Mouse (Mus musculus): Measurements from ENCODE around the gene Aqp2. TPM values are rescaled to one million over a fixed set of nuclear protein-coding genes. Genes with fewer than 3 reads are reported as not detected.

Gene Aqp2
- polyA plus RNA-seq, 1 experiment from 2014 or later = not detected

GRCm38 (mm10) chr15:99596056-99596687 lies 17.3 kb downstream of the Aqp2 start:
- H3K9ac ChIP-seq (ENCODE audit: low read depth, low read length) = peak overlapping the region; percentile 43; the same call in 1 of the 2 replicates
- 0% methylated on average over 7 of the region's 7 CpGs for WGBS

GRCm38 (mm10) chr15:99596841-99597240 lies 18.0 kb downstream of the Aqp2 start:
- peaks cover 10% of the 10 kb centered on the region for H3K4me1 ChIP-seq (ENCODE audit: control insufficient read depth, insufficient read depth, low read length)
- H3K36me3 ChIP-seq (ENCODE audit: control insufficient read depth, insufficient read depth, low read length) = no peaks in the 10 kb centered on the region
- no peak overlapping the region for H3K27ac ChIP-seq (ENCODE audit: low read length)
- H3K4me3 ChIP-seq (ENCODE audit: low read depth, low read length) = no peak overlapping the region
- H3K27me3 ChIP-seq (ENCODE audit: control insufficient read depth, insufficient read depth, low read depth, low read length) = peaks cover 29% of the 10 kb centered on the region
- no peak overlapping the region for H3K9ac ChIP-seq (ENCODE audit: low read depth, low read length)
- no peaks in the 10 kb centered on the region for H3K9me3 ChIP-seq (replicated peaks; ENCODE audit: control insufficient read depth, low read length, poor library complexity, severe bottlenecking)
- H3K4me2 ChIP-seq (ENCODE audit: low read length) = no peak overlapping the region
- ATAC-seq = no peak; the same call in 1 of the 2 replicates
- WGBS = 63% methylated on average over 7 of the region's 7 CpGs

More at GRCm38 (mm10) chr15:99596056-99596687, 17.3 kb downstream of the Aqp2 start:
- ATAC-seq = peak; percentile 81
- H3K27me3 ChIP-seq (ENCODE audit: control insufficient read depth, insufficient read depth, low read depth, low read length) = peaks cover 35% of the 10 kb centered on the region
- H3K4me3 ChIP-seq (ENCODE audit: low read depth, low read length) = no peak overlapping the region
- H3K9me3 ChIP-seq (replicated peaks; ENCODE audit: control insufficient read depth, low read length, poor library complexity, severe bottlenecking) = no peaks in the 10 kb centered on the region
- peaks cover 10% of the 10 kb centered on the region for H3K4me1 ChIP-seq (ENCODE audit: control insufficient read depth, insufficient read depth, low read length)
- no peak overlapping the region for H3K4me2 ChIP-seq (ENCODE audit: low read length)
- H3K27ac ChIP-seq (ENCODE audit: low read length) = peak overlapping the region; percentile 58; the same call in 1 of the 2 replicates
- H3K36me3 ChIP-seq (ENCODE audit: control insufficient read depth, insufficient read depth, low read length) = no peaks in the 10 kb centered on the region

GRCm38 (mm10) chr15:99597596-99597995 lies 18.7 kb downstream of the Aqp2 start:
- no peaks in the 10 kb centered on the region for H3K36me3 ChIP-seq (ENCODE audit: control insufficient read depth, insufficient read depth, low read length)
- H3K27me3 ChIP-seq (ENCODE audit: control insufficient read depth, insufficient read depth, low read depth, low read length) = peaks cover 21% of the 10 kb centered on the region
- peaks cover 13% of the 10 kb centered on the region for H3K4me1 ChIP-seq (ENCODE audit: control insufficient read depth, insufficient read depth, low read length)
- H3K27ac ChIP-seq (ENCODE audit: low read length) = no peak overlapping the region
- no peak for ATAC-seq
- H3K4me3 ChIP-seq (ENCODE audit: low read depth, low read length) = no peak overlapping the region
- H3K9ac ChIP-seq (ENCODE audit: low read depth, low read length) = no peak overlapping the region
- no peak overlapping the region for H3K4me2 ChIP-seq (ENCODE audit: low read length)
- WGBS = 63% methylated on average over 8 of the region's 8 CpGs
- no peaks in the 10 kb centered on the region for H3K9me3 ChIP-seq (replicated peaks; ENCODE audit: control insufficient read depth, low read length, poor library complexity, severe bottlenecking)

- no peak overlapping the region for H3K4me3 ChIP-seq (ENCODE audit: low read depth, low read length)
- 33% methylated on average over 17 of the region's 17 CpGs for WGBS
- no peak overlapping the region for H3K27ac ChIP-seq (ENCODE audit: low read length)
- peaks cover 13% of the 10 kb centered on the region for H3K4me1 ChIP-seq (ENCODE audit: control insufficient read depth, insufficient read depth, low read length)
- H3K4me2 ChIP-seq (ENCODE audit: low read length) = no peak overlapping the region
- no peaks in the 10 kb centered on the region for H3K9me3 ChIP-seq (replicated peaks; ENCODE audit: control insufficient read depth, low read length, poor library complexity, severe bottlenecking)
- no peak for ATAC-seq
- peaks cover 10% of the 10 kb centered on the region for H3K27me3 ChIP-seq (ENCODE audit: control insufficient read depth, insufficient read depth, low read depth, low read length)
- H3K9ac ChIP-seq (ENCODE audit: low read depth, low read length) = no peak overlapping the region
- no peaks in the 10 kb centered on the region for H3K36me3 ChIP-seq (ENCODE audit: control insufficient read depth, insufficient read depth, low read length)
Measured at GRCm38 (mm10) chr15:99599245-99600070, 20.6 kb downstream of the Aqp2 start.

- Histone ChIP-seq H3K9ac (ENCODE audit: low read depth, low read length) (no peak within 1 kb of the TSS), H3K4me2 (ENCODE audit: low read length) (no peak within 1 kb of the TSS), H3K4me3 (ENCODE audit: low read depth, low read length) (no peak within 1 kb of the TSS), H3K27me3 (ENCODE audit: control insufficient read depth, insufficient read depth, low read depth, low read length) (peaks cover 2% of the 10 kb centered on the region; the same call in 1 of the 2 replicates), H3K36me3 (ENCODE audit: control insufficient read depth, insufficient read depth, low read length) (no peaks in the 10 kb centered on the region), H3K4me1 (ENCODE audit: control insufficient read depth, insufficient read depth, low read length) (peaks cover 20% of the 10 kb centered on the region), H3K27ac (ENCODE audit: low read length) (no peak within 1 kb of the TSS), H3K9me3 (replicated peaks; ENCODE audit: control insufficient read depth, low read length, poor library complexity, severe bottlenecking) (no peaks in the 10 kb centered on the region)
- 46% methylated on average over 22 of the region's 22 CpGs for WGBS
- ATAC-seq = no peak
Measured at GRCm38 (mm10) chr15:99600986-99601822, 22.3 kb downstream of the Aqp2 start, which contains the start of gene Aqp6. Gene Aqp6, plus strand, starts transcription at chr15:99601400.

- no peaks in the 10 kb centered on the region for H3K9me3 ChIP-seq (replicated peaks; ENCODE audit: control insufficient read depth, low read length, poor library complexity, severe bottlenecking)
- 10% methylated on average over 4 of the region's 5 CpGs for WGBS
- peaks cover 2% of the 10 kb centered on the region; the same call in 1 of the 2 replicates for H3K27me3 ChIP-seq (ENCODE audit: control insufficient read depth, insufficient read depth, low read depth, low read length)
- H3K9ac ChIP-seq (ENCODE audit: low read depth, low read length) = no peak overlapping the region
- no peaks in the 10 kb centered on the region for H3K36me3 ChIP-seq (ENCODE audit: control insufficient read depth, insufficient read depth, low read length)
- ATAC-seq = no peak
- H3K4me1 ChIP-seq (ENCODE audit: control insufficient read depth, insufficient read depth, low read length) = peaks cover 20% of the 10 kb centered on the region
- no peak overlapping the region for H3K4me3 ChIP-seq (ENCODE audit: low read depth, low read length)
- no peak overlapping the region for H3K4me2 ChIP-seq (ENCODE audit: low read length)
- H3K27ac ChIP-seq (ENCODE audit: low read length) = no peak overlapping the region
Measured at GRCm38 (mm10) chr15:99601823-99602120, 22.9 kb downstream of the Aqp2 start.

GRCm38 (mm10) chr15:99602206-99602820 lies 23.5 kb downstream of the Aqp2 start:
- WGBS = 61% methylated on average over 17 of the region's 17 CpGs
- H3K27ac ChIP-seq (ENCODE audit: low read length) = no peak overlapping the region

GRCm38 (mm10) chr15:99603216-99603615 lies 24.4 kb downstream of the Aqp2 start:
- H3K9me3 ChIP-seq (replicated peaks; ENCODE audit: control insufficient read depth, low read length, poor library complexity, severe bottlenecking) = no peaks in the 10 kb centered on the region
- H3K9ac ChIP-seq (ENCODE audit: low read depth, low read length) = no peak overlapping the region
- H3K4me3 ChIP-seq (ENCODE audit: low read depth, low read length) = no peak overlapping the region
- H3K4me2 ChIP-seq (ENCODE audit: low read length) = no peak overlapping the region
- H3K27me3 ChIP-seq (ENCODE audit: control insufficient read depth, insufficient read depth, low read depth, low read length) = no peaks in the 10 kb centered on the region; the same call in 1 of the 2 replicates
- no peaks in the 10 kb centered on the region for H3K36me3 ChIP-seq (ENCODE audit: control insufficient read depth, insufficient read depth, low read length)
- 92% methylated on average over 7 of the region's 7 CpGs for WGBS
- H3K27ac ChIP-seq (ENCODE audit: low read length) = no peak overlapping the region
- no peak for ATAC-seq
- H3K4me1 ChIP-seq (ENCODE audit: control insufficient read depth, insufficient read depth, low read length) = peaks cover 26% of the 10 kb centered on the region

More at GRCm38 (mm10) chr15:99602206-99602820, 23.5 kb downstream of the Aqp2 start:
- ATAC-seq = no peak
- Histone ChIP-seq H3K4me3 (ENCODE audit: low read depth, low read length) (no peak overlapping the region), H3K9me3 (replicated peaks; ENCODE audit: control insufficient read depth, low read length, poor library complexity, severe bottlenecking) (no peaks in the 10 kb centered on the region), H3K36me3 (ENCODE audit: control insufficient read depth, insufficient read depth, low read length) (no peaks in the 10 kb centered on the region), H3K27me3 (ENCODE audit: control insufficient read depth, insufficient read depth, low read depth, low read length) (peaks cover 2% of the 10 kb centered on the region), H3K4me2 (ENCODE audit: low read length) (no peak overlapping the region), H3K9ac (ENCODE audit: low read depth, low read length) (no peak overlapping the region), H3K4me1 (ENCODE audit: control insufficient read depth, insufficient read depth, low read length) (peaks cover 20% of the 10 kb centered on the region)
